Mouse (Mus musculus): ENCODE measurements around the gene Clec5a. TPM values are rescaled to one million over a fixed set of nuclear protein-coding genes. Genes with fewer than 3 reads are reported as not detected.

The Clec5a gene
- polyA plus RNA-seq (2015; fragmentation: Nextera tagmentation; extraction: Ambion mirVana) = 4.0 and 5.8 TPM in 2 replicates

GRCm38 (mm10) chr6:40585645-40586044 is at the start of gene Clec5a:
Gene Clec5a, minus strand, starts transcription at chr6:40585821.
- TF ChIP-seq EP300 (IDR thresholded peaks at IDR 0.05) = no peak
- TF ChIP-seq CTCF (IDR thresholded peaks at IDR 0.05) = no peak
- H3K36me3 ChIP-seq (ENCODE audit: insufficient read depth, low read length) = no peaks in the 10 kb centered on the region
- H3K9ac ChIP-seq (replicated peaks; ENCODE audit: low read depth) = no peak within 1 kb of the TSS
- no peaks in the 10 kb centered on the region; the same call in 1 of the 2 replicates for H3K27me3 ChIP-seq (replicated peaks; ENCODE audit: insufficient read depth, low read length)
- H3K27ac ChIP-seq (ENCODE audit: low read length) = no peak within 1 kb of the TSS
- H3K4me3 ChIP-seq (ENCODE audit: low read depth, low read length) = no peak within 1 kb of the TSS
- no peak for DNase-seq (ENCODE audit: low spot score)
- H3K9me3 ChIP-seq (ENCODE audit: low read length) = no peaks in the 10 kb centered on the region
- WGBS = 65% methylated on average over 5 of the region's 5 CpGs
- no peak for ATAC-seq
- no peak within 1 kb of the TSS for H3K4me2 ChIP-seq (replicated peaks; ENCODE audit: low read depth, low read length)
- no peaks in the 10 kb centered on the region for H3K4me1 ChIP-seq (ENCODE audit: insufficient read depth, low read depth, low read length)

- Histone ChIP-seq H3K9ac (replicated peaks; ENCODE audit: low read depth) (no peak overlapping the region), H3K9me3 (ENCODE audit: low read length) (no peaks in the 10 kb centered on the region), H3K4me1 (ENCODE audit: insufficient read depth, low read depth, low read length) (no peaks in the 10 kb centered on the region), H3K27ac (ENCODE audit: low read length) (no peak overlapping the region), H3K27me3 (replicated peaks; ENCODE audit: insufficient read depth, low read length) (no peaks in the 10 kb centered on the region), H3K36me3 (ENCODE audit: insufficient read depth, low read length) (no peaks in the 10 kb centered on the region), H3K4me3 (ENCODE audit: low read depth, low read length) (no peak overlapping the region), H3K4me2 (replicated peaks; ENCODE audit: low read depth, low read length) (no peak overlapping the region)
- no peak for TF ChIP-seq EP300 (IDR thresholded peaks at IDR 0.05)
- TF ChIP-seq CTCF (IDR thresholded peaks at IDR 0.05) = no peak
- WGBS = 65% methylated on average over 1 of the region's 1 CpGs
- DNase-seq (ENCODE audit: low spot score) (no peak), ATAC-seq (no peak)
These were observed 49.0 kb upstream of the Clec5a start for GRCm38 (mm10) chr6:40634640-40635071.

GRCm38 (mm10) chr6:40628406-40629000 is 42.9 kb upstream of the Clec5a start, which contains the start of gene Mgam:
Gene Mgam, plus strand, starts transcription at chr6:40628831.
- H3K27ac ChIP-seq (ENCODE audit: low read length) = no peak within 1 kb of the TSS
- no peak within 1 kb of the TSS for H3K4me3 ChIP-seq (ENCODE audit: low read depth, low read length)
- TF ChIP-seq CTCF (IDR thresholded peaks at IDR 0.05) (no peak), EP300 (IDR thresholded peaks at IDR 0.05) (no peak)
- no peak within 1 kb of the TSS for H3K4me2 ChIP-seq (replicated peaks; ENCODE audit: low read depth, low read length)
- H3K4me1 ChIP-seq (ENCODE audit: insufficient read depth, low read depth, low read length) = no peaks in the 10 kb centered on the region
- no peak for ATAC-seq
- H3K9me3 ChIP-seq (ENCODE audit: low read length) = no peaks in the 10 kb centered on the region
- WGBS = 69% methylated on average over 8 of the region's 8 CpGs
- no peak for DNase-seq (ENCODE audit: low spot score)
- no peaks in the 10 kb centered on the region for H3K27me3 ChIP-seq (replicated peaks; ENCODE audit: insufficient read depth, low read length)
- no peak within 1 kb of the TSS for H3K9ac ChIP-seq (replicated peaks; ENCODE audit: low read depth)
- H3K36me3 ChIP-seq (ENCODE audit: insufficient read depth, low read length) = no peaks in the 10 kb centered on the region

DNA sequence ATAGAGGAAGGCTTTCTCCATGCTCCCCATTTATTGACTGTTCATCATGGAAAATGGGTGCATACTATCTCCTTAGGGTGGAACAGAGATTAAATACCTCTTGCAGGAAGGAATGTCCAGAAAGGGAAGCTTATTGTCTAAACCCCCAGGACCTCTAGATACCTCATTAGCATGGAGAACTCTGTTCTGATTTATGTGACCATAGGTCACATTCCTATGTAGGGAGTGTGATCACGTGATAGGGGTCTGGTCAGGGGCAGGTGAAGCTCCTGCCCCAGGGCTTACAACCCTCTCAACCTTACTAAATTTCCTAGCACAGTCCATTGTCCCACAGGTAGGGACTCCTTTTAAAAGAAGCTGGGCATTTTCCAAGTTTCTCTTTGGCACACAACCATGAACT is 40.5 kb upstream of the Clec5a start:
- Histone ChIP-seq H3K36me3 (ENCODE audit: insufficient read depth, low read length) (no peaks in the 10 kb centered on the region), H3K9me3 (ENCODE audit: low read length) (no peaks in the 10 kb centered on the region), H3K27me3 (replicated peaks; ENCODE audit: insufficient read depth, low read length) (no peaks in the 10 kb centered on the region), H3K27ac (ENCODE audit: low read length) (no peak overlapping the region), H3K4me3 (ENCODE audit: low read depth, low read length) (no peak overlapping the region), H3K4me1 (ENCODE audit: insufficient read depth, low read depth, low read length) (no peaks in the 10 kb centered on the region), H3K9ac (replicated peaks; ENCODE audit: low read depth) (no peak overlapping the region), H3K4me2 (replicated peaks; ENCODE audit: low read depth, low read length) (no peak overlapping the region)
- ATAC-seq (no peak), DNase-seq (ENCODE audit: low spot score) (no peak)
- TF ChIP-seq EP300 (IDR thresholded peaks at IDR 0.05) (no peak), CTCF (IDR thresholded peaks at IDR 0.05) (no peak)
- WGBS = 32% methylated on average over 1 of the region's 1 CpGs

DNA sequence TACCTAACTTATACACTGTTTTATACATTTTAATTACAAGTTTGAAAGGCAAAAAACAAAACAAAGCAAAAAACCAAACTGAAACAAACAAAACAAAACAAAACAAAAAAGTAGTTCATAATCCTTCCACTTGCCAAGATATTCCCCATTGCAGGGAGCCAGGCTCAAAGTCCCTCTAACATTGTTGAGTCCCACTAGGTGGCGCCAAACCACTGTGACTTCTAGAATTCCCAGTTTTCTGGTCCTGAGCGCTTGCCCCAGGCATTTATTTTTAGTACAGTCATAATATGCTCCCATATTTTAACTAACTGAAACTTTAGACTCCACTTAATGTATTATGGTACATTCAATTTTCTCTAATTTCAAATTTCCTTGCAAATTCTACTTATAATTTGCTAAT is 32.3 kb upstream of the Clec5a start:
- Histone ChIP-seq H3K4me2 (replicated peaks; ENCODE audit: low read depth, low read length) (no peak overlapping the region), H3K4me1 (ENCODE audit: insufficient read depth, low read depth, low read length) (no peaks in the 10 kb centered on the region), H3K4me3 (ENCODE audit: low read depth, low read length) (no peak overlapping the region), H3K9ac (replicated peaks; ENCODE audit: low read depth) (no peak overlapping the region), H3K36me3 (ENCODE audit: insufficient read depth, low read length) (no peaks in the 10 kb centered on the region), H3K27ac (ENCODE audit: low read length) (no peak overlapping the region), H3K27me3 (replicated peaks; ENCODE audit: insufficient read depth, low read length) (no peaks in the 10 kb centered on the region), H3K9me3 (ENCODE audit: low read length) (no peaks in the 10 kb centered on the region)
- no peak for TF ChIP-seq EP300 (IDR thresholded peaks at IDR 0.05)
- TF ChIP-seq CTCF (IDR thresholded peaks at IDR 0.05) = peak; percentile 75
- ATAC-seq (no peak), DNase-seq (ENCODE audit: low spot score) (peak; percentile 70)
- WGBS = 11% methylated on average over 2 of the region's 2 CpGs

- TF ChIP-seq CTCF (IDR thresholded peaks at IDR 0.05) = no peak
- no peak for TF ChIP-seq EP300 (IDR thresholded peaks at IDR 0.05)
- Histone ChIP-seq H3K27me3 (replicated peaks; ENCODE audit: insufficient read depth, low read length) (no peaks in the 10 kb centered on the region), H3K9me3 (ENCODE audit: low read length) (no peaks in the 10 kb centered on the region), H3K4me2 (replicated peaks; ENCODE audit: low read depth, low read length) (no peak within 1 kb of the TSS), H3K4me3 (ENCODE audit: low read depth, low read length) (no peak within 1 kb of the TSS), H3K36me3 (ENCODE audit: insufficient read depth, low read length) (no peaks in the 10 kb centered on the region), H3K4me1 (ENCODE audit: insufficient read depth, low read depth, low read length) (no peaks in the 10 kb centered on the region), H3K27ac (ENCODE audit: low read length) (no peak within 1 kb of the TSS), H3K9ac (replicated peaks; ENCODE audit: low read depth) (no peak within 1 kb of the TSS)
- no peak for DNase-seq (ENCODE audit: low spot score)
- no peak for ATAC-seq
- WGBS = 86% methylated on average over 4 of the region's 4 CpGs
These were observed 27.7 kb upstream of the Clec5a start, which contains the start of gene Tas2r138 for GRCm38 (mm10) chr6:40613260-40613852. Gene Tas2r138, minus strand, starts transcription at chr6:40613310.

All from lung, postnatal 0 days (tissue).